Mouse (Mus musculus): Measurements from ENCODE around the gene Fcf1. TPM values are rescaled to one million over a fixed set of nuclear protein-coding genes. Genes with fewer than 3 reads are reported as not detected.

Gene Fcf1
- polyA plus RNA-seq, 1 experiment from 2014 or later, result 147 TPM

DNA sequence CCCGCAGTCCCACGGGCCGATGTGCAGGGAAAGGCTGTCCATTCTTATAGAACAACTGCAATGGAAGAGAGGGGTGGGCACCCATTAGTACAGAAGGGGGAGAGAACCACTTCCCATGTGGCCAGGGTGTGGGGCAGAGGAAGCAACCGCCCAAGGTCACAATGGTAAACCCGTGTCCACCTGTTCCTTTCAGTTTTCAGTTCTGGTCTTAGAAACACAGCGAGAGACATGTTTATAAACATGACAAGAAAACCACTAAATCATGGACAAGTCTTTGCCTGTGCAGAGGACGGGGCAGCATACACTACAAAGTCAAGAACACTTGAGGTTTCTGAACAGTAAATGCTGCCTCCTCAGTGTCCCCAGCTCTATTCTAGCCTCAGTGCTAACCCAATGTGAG, 30.4 kb upstream of the Fcf1 start:
- DNase-seq, result no peak
- peaks cover 40% of the 10 kb centered on the region for H3K36me3 ChIP-seq (ENCODE audit: insufficient read depth)
- no peak overlapping the region for H3K9ac ChIP-seq
- H3K4me1 ChIP-seq (ENCODE audit: insufficient read depth), result no peaks in the 10 kb centered on the region
- no peaks in the 10 kb centered on the region for H3K9me3 ChIP-seq (ENCODE audit: low read depth, low read length)
- TF ChIP-seq CTCF (IDR thresholded peaks at IDR 0.05; ENCODE audit: low read depth), result no peak
- WGBS, result 73% methylated on average over 7 of the region's 7 CpGs
- no peak for ATAC-seq (ENCODE audit: insufficient read depth)
- no peak overlapping the region for H3K4me3 ChIP-seq (ENCODE audit: low read depth, low read length)
- no peaks in the 10 kb centered on the region for H3K27me3 ChIP-seq (ENCODE audit: insufficient read depth, low read length)
- H3K4me2 ChIP-seq, result no peak overlapping the region
- H3K27ac ChIP-seq (ENCODE audit: low read depth), result no peak overlapping the region

- 91% methylated on average over 13 of the region's 13 CpGs for WGBS
- H3K36me3 ChIP-seq (ENCODE audit: insufficient read depth), result peaks cover 38% of the 10 kb centered on the region
- DNase-seq, result no peak
- H3K9me3 ChIP-seq (ENCODE audit: low read depth, low read length), result no peaks in the 10 kb centered on the region
- no peak overlapping the region for H3K9ac ChIP-seq
- no peak overlapping the region for H3K4me2 ChIP-seq
- TF ChIP-seq CTCF (IDR thresholded peaks at IDR 0.05; ENCODE audit: low read depth), result no peak
- H3K4me3 ChIP-seq (ENCODE audit: low read depth, low read length), result no peak overlapping the region
- no peak overlapping the region for H3K27ac ChIP-seq (ENCODE audit: low read depth)
- no peaks in the 10 kb centered on the region for H3K27me3 ChIP-seq (ENCODE audit: insufficient read depth, low read length)
- no peak for ATAC-seq (ENCODE audit: insufficient read depth)
- no peaks in the 10 kb centered on the region for H3K4me1 ChIP-seq (ENCODE audit: insufficient read depth)
Measured at GRCm38 (mm10) chr12:84941717-84942116, 29.0 kb upstream of the Fcf1 start.

- TF ChIP-seq CTCF (IDR thresholded peaks at IDR 0.05; ENCODE audit: low read depth), result no peak
Measured at GRCm38 (mm10) chr12:84943006-84943952, 27.4 kb upstream of the Fcf1 start.

GRCm38 (mm10) chr12:84944150-84944812, 26.4 kb upstream of the Fcf1 start:
- no peaks in the 10 kb centered on the region for H3K9me3 ChIP-seq (ENCODE audit: low read depth, low read length)
- TF ChIP-seq CTCF (IDR thresholded peaks at IDR 0.05; ENCODE audit: low read depth), result no peak
- WGBS, result 70% methylated on average over 4 of the region's 4 CpGs
- no peak overlapping the region for H3K9ac ChIP-seq
- H3K4me1 ChIP-seq (ENCODE audit: insufficient read depth), result no peaks in the 10 kb centered on the region
- H3K27me3 ChIP-seq (ENCODE audit: insufficient read depth, low read length), result no peaks in the 10 kb centered on the region
- no peak overlapping the region for H3K4me3 ChIP-seq (ENCODE audit: low read depth, low read length)
- H3K36me3 ChIP-seq (ENCODE audit: insufficient read depth), result peaks cover 35% of the 10 kb centered on the region
- no peak overlapping the region for H3K4me2 ChIP-seq
- no peak overlapping the region for H3K27ac ChIP-seq (ENCODE audit: low read depth)
- DNase-seq (no peak), ATAC-seq (ENCODE audit: insufficient read depth) (no peak)

More at GRCm38 (mm10) chr12:84943006-84943952, 27.4 kb upstream of the Fcf1 start:
- no peak overlapping the region for H3K27ac ChIP-seq (ENCODE audit: low read depth)
- H3K4me3 ChIP-seq (ENCODE audit: low read depth, low read length), result no peak overlapping the region
- H3K36me3 ChIP-seq (ENCODE audit: insufficient read depth), result peaks cover 42% of the 10 kb centered on the region
- DNase-seq, result no peak
- 78% methylated on average over 21 of the region's 21 CpGs for WGBS
- no peaks in the 10 kb centered on the region for H3K4me1 ChIP-seq (ENCODE audit: insufficient read depth)
- no peak overlapping the region for H3K4me2 ChIP-seq
- H3K9ac ChIP-seq, result no peak overlapping the region
- no peak for ATAC-seq (ENCODE audit: insufficient read depth)
- no peaks in the 10 kb centered on the region for H3K27me3 ChIP-seq (ENCODE audit: insufficient read depth, low read length)
- no peaks in the 10 kb centered on the region for H3K9me3 ChIP-seq (ENCODE audit: low read depth, low read length)

GRCm38 (mm10) chr12:84944813-84945553, 25.7 kb upstream of the Fcf1 start:
- Histone ChIP-seq H3K9me3 (ENCODE audit: low read depth, low read length) (no peaks in the 10 kb centered on the region), H3K4me3 (ENCODE audit: low read depth, low read length) (no peak overlapping the region), H3K27ac (ENCODE audit: low read depth) (no peak overlapping the region), H3K27me3 (ENCODE audit: insufficient read depth, low read length) (no peaks in the 10 kb centered on the region), H3K9ac (no peak overlapping the region), H3K36me3 (ENCODE audit: insufficient read depth) (peaks cover 35% of the 10 kb centered on the region), H3K4me2 (no peak overlapping the region), H3K4me1 (ENCODE audit: insufficient read depth) (no peaks in the 10 kb centered on the region)
- ATAC-seq (ENCODE audit: insufficient read depth) (no peak), DNase-seq (no peak)
- TF ChIP-seq CTCF (IDR thresholded peaks at IDR 0.05; ENCODE audit: low read depth), result no peak
- 86% methylated on average over 9 of the region's 9 CpGs for WGBS

DNA sequence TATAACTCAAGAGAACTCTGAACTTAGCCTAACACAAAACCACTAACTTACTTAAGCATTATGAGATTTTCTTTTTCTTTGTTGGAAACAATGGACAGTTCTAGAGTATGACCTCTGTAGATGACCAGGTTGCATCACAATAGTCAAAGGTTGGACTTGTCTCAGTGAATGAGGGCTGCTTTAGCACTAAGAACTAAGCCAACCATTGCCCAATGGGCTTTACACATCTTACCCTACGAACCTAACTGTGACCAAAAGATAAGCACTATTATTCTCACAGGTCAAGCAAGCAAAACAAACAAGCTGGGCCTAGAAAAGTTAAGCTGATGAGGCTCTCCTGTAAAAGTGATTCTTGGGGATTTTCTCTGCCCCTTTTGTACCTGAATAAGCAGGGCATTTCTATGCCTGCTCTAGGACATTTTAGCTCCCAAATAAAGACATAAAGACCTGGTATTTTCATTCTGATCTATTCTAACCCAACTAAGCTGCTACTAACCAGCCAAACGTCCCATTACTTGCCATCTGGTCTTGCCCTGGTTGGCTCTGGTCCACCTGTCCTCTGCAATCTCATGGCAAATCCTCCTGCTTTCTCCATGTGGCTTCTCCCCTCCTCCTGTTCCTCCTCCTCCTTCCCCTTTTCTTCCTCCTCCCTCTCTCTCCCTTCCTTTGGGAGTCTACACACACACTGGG, 22.7 kb upstream of the Fcf1 start:
- 65% methylated on average over 2 of the region's 2 CpGs for WGBS

More for the DNA sequence above, 22.7 kb upstream of the Fcf1 start:
- no peak for DNase-seq
- TF ChIP-seq CTCF (IDR thresholded peaks at IDR 0.05; ENCODE audit: low read depth), result no peak
- H3K36me3 ChIP-seq (ENCODE audit: insufficient read depth), result peaks cover 22% of the 10 kb centered on the region
- H3K4me2 ChIP-seq, result no peak overlapping the region
- H3K9me3 ChIP-seq (ENCODE audit: low read depth, low read length), result no peaks in the 10 kb centered on the region
- H3K9ac ChIP-seq, result no peak overlapping the region
- no peak overlapping the region for H3K27ac ChIP-seq (ENCODE audit: low read depth)
- H3K4me1 ChIP-seq (ENCODE audit: insufficient read depth), result peaks cover 2% of the 10 kb centered on the region; the same call in 1 of the 2 replicates
- H3K27me3 ChIP-seq (ENCODE audit: insufficient read depth, low read length), result no peaks in the 10 kb centered on the region
- no peak overlapping the region for H3K4me3 ChIP-seq (ENCODE audit: low read depth, low read length)
- ATAC-seq (ENCODE audit: insufficient read depth), result no peak
